Mouse (Mus musculus) intestine, embryonic 15.5 days (tissue): ENCODE results near the gene Furin. TPM values are rescaled to one million over a fixed set of nuclear protein-coding genes. Genes with fewer than 3 reads are reported as not detected.
A peak's percentile ranks its signal among the peaks of the same experiment; 100 is the strongest.

ENCODE experiments used
- ATAC-seq: fragments of 200-750 bp; cut with Nextera tagmentation; 2 replicates; pipeline ENCODE4 v1.8.0; 2017; ENCODE audit warnings: moderate TSS enrichment, moderate library complexity
- H3K27ac ChIP-seq: fragments of 300-500 bp; sonication (generic); 2 replicates; pipeline ENCODE4 v1.5.1; 2015; ENCODE audit warnings: mild to moderate bottlenecking, inconsistent platforms
- H3K27me3 ChIP-seq: fragments of 300-500 bp; sonication (generic); replicated peaks from 2 replicates; pipeline ENCODE4 v1.6.1; 2015; ENCODE audit warnings: inconsistent platforms
- H3K36me3 ChIP-seq: fragments of 300-500 bp; sonication (generic); 2 replicates; pipeline ENCODE4 v1.6.1; 2015; ENCODE audit warnings: inconsistent platforms
- H3K4me1 ChIP-seq: fragments of 300-500 bp; sonication (generic); replicated peaks from 2 replicates; pipeline ENCODE4 v1.6.1; 2015; ENCODE audit warnings: inconsistent platforms
- H3K4me2 ChIP-seq: fragments of 300-500 bp; sonication (generic); replicated peaks from 2 replicates; pipeline ENCODE4 v1.6.1; 2015; ENCODE audit warnings: mild to moderate bottlenecking, inconsistent platforms
- H3K4me3 ChIP-seq: fragments of 300-500 bp; sonication (generic); replicated peaks from 2 replicates; pipeline ENCODE4 v1.5.1; 2015; ENCODE audit warnings: inconsistent platforms
- H3K9ac ChIP-seq: fragments of 300-500 bp; sonication (generic); 2 replicates; pipeline ENCODE4 v1.6.1; 2015; ENCODE audit warnings: inconsistent platforms
- H3K9me3 ChIP-seq: fragments of 300-500 bp; sonication (generic); 2 replicates; pipeline ENCODE4 v1.6.1; 2016; ENCODE audit warnings: inconsistent platforms
- WGBS: fragments of 180-500 bp; shearing (Covaris S2); methylation state at CpG from one replicate; pipeline ENCODE4 v1.1.7; 2015; 5-methylcytosine and 5-hydroxymethylcytosine counted together
- polyA plus RNA-seq: library from polyadenylated mRNA; unstranded; fragments of >200 nt; fragmentation: Nextera tagmentation; extraction: Ambion mirVana; gene quantifications from 2 replicates; pipeline ENCODE4 v1.2.1, GENCODE M21; 2015

Furin gene
- polyA plus RNA-seq, 1 experiment from 2014 or later = 9.3 TPM

DNA sequence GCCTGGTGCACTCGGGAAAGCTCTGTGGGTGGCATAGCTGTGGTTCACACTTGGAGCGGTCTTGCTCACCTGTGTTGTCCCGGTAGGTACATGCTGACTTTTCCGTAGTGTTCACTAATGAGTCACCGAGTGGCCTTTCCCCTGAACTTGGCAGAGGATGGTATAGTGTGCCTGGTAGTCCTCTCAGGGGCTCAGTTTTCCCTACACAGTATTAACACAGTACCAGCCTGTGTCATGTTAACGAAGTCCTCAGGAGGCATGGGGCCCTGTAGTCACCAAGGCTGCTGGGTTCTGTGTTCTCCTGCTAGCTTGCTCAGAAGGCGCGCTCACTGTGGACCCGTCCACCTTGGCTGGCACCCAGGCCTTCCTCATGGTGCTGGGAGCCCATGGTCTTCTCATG lies 5.1 kb upstream of the Furin start:
- Histone ChIP-seq H3K4me3 (no peak overlapping the region), H3K27me3 (no peaks in the 10 kb centered on the region), H3K9ac (no peak overlapping the region), H3K4me2 (no peak overlapping the region), H3K36me3 (no peaks in the 10 kb centered on the region), H3K27ac (no peak overlapping the region), H3K9me3 (no peaks in the 10 kb centered on the region), H3K4me1 (0 out of 2 replicates have a peak, but pooled peaks cover 3% of the 10 kb centered on the region)
- ATAC-seq = no peak
- 90% methylated on average over 9 of the region's 9 CpGs for WGBS

DNA sequence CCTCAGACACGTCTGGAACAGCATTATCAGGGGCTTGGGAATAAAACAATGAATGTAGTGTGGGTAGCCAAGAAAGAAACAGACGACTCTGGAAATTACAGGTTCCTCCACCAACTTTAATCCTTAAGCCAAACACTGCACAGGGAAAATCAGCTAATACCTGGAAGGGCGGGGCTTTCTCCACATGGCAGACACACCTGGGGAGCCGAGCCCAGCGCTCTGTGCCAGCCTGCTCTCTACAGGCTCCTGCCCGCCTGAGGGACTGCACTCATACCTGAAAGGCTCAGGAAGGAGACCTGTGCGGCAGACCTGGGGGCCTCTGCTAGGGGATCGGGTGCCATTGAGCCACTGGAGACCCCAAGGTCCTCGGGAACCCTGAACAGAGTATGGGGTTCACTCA lies 2.5 kb upstream of the Furin start:
- WGBS = 63% methylated on average over 9 of the region's 9 CpGs
- H3K27me3 ChIP-seq = no peaks in the 10 kb centered on the region
- no peak overlapping the region for H3K27ac ChIP-seq
- H3K9ac ChIP-seq = no peak overlapping the region
- 0 out of 2 replicates have a peak, but pooled peaks cover 6% of the 10 kb centered on the region for H3K4me1 ChIP-seq
- H3K4me3 ChIP-seq = no peak overlapping the region
- H3K36me3 ChIP-seq = no peaks in the 10 kb centered on the region
- ATAC-seq = 0 out of 2 replicates have a peak, but pooled peaks have one; percentile 32
- no peak overlapping the region for H3K4me2 ChIP-seq
- H3K9me3 ChIP-seq = no peaks in the 10 kb centered on the region

DNA sequence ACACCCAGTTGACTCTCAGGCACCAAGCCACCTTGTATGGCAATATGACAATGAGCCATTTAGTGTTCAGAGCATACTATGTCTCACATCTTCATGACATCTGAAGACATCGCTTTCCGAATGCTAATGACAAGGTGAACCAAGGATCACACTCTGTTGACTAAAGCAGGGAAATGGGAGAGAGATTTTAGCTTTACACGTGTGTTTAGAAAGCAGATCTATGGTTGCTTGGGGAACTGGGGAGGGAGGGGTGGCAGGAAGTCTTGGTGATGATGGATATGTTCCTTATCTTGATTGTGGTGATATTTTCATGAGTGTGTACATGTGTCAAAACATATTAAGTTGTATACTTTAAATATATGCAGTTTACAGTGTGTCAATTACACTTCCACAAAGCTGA lies 950 bp upstream of the Furin start:
- Histone ChIP-seq H3K9ac (no peak overlapping the region), H3K4me3 (no peak overlapping the region), H3K4me1 (peaks cover 12% of the 10 kb centered on the region), H3K36me3 (no peaks in the 10 kb centered on the region), H3K27ac (no peak overlapping the region), H3K4me2 (no peak overlapping the region), H3K27me3 (no peaks in the 10 kb centered on the region), H3K9me3 (no peaks in the 10 kb centered on the region)
- ATAC-seq = no peak
- WGBS = 80% methylated on average over 3 of the region's 3 CpGs

DNA sequence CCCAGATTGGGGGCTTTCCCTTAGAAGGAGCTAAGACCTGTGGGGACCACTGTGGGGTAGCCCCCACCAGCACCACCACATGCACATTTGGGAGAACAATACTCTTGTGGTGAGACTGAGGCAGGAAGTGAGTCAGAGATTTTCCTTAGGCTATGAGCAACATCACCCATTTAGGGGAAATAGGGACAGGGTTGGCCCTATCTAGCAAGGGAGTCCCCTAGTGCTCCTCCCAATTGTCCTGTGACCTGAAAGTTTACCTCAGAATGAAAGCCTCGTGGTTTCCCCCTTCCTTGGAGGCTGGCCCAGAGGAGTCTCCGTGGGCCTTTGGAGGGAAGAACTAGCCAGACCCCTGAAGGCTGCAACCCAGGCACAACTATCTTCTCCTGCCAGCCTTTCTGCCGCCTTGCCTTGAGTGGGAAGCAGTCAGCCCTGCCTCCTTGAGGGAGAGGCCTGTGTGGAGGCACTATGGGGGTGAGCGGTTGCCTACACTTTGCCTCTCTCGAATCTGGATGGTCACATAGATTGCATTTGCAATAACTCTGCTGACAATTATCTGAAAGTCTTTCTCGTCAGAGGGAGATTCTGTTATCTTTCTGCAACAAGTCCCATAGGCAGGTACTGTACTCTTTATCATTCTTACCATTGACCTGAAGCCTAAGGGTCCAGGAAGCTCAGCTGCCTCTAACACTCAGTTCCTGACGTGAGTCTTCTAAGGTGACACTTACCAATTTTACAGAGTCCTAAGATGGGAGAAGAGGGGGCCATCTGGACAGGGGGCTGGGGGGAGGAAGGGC lies 938 bp downstream of the Furin start:
- no peak overlapping the region for H3K4me2 ChIP-seq
- H3K27ac ChIP-seq = no peak overlapping the region
- peaks cover 27% of the 10 kb centered on the region for H3K4me1 ChIP-seq
- ATAC-seq = no peak
- H3K9ac ChIP-seq = no peak overlapping the region
- H3K9me3 ChIP-seq = no peaks in the 10 kb centered on the region
- no peak overlapping the region for H3K4me3 ChIP-seq
- H3K27me3 ChIP-seq = no peaks in the 10 kb centered on the region
- 56% methylated on average over 7 of the region's 7 CpGs for WGBS
- no peaks in the 10 kb centered on the region for H3K36me3 ChIP-seq

- Histone ChIP-seq H3K9ac (0 out of 2 replicates have a peak overlapping the region, but pooled peaks have one; percentile 29), H3K36me3 (no peaks in the 10 kb centered on the region), H3K4me1 (peaks cover 27% of the 10 kb centered on the region), H3K4me3 (no peak overlapping the region), H3K4me2 (peak overlapping the region; percentile 79), H3K27me3 (no peaks in the 10 kb centered on the region), H3K9me3 (no peaks in the 10 kb centered on the region), H3K27ac (no peak overlapping the region)
- ATAC-seq = no peak
- 42% methylated on average over 9 of the region's 9 CpGs for WGBS
These were observed 1.7 kb downstream of the Furin start for GRCm38 (mm10) chr7:80403551-80403950.

- ATAC-seq = peak; percentile 79
- Histone ChIP-seq H3K4me2 (peak overlapping the region; percentile 79), H3K27me3 (no peaks in the 10 kb centered on the region), H3K9me3 (no peaks in the 10 kb centered on the region), H3K27ac (peak overlapping the region; percentile 84), H3K9ac (peak overlapping the region; percentile 93), H3K36me3 (0 out of 2 replicates have a peak, but pooled peaks cover 2% of the 10 kb centered on the region), H3K4me3 (peak overlapping the region; percentile 94), H3K4me1 (peaks cover 26% of the 10 kb centered on the region)
- under 1% methylated on average over 46 of the region's 92 CpGs for WGBS
These were observed 2.5 kb downstream of the Furin start for GRCm38 (mm10) chr7:80402651-80403321.

DNA sequence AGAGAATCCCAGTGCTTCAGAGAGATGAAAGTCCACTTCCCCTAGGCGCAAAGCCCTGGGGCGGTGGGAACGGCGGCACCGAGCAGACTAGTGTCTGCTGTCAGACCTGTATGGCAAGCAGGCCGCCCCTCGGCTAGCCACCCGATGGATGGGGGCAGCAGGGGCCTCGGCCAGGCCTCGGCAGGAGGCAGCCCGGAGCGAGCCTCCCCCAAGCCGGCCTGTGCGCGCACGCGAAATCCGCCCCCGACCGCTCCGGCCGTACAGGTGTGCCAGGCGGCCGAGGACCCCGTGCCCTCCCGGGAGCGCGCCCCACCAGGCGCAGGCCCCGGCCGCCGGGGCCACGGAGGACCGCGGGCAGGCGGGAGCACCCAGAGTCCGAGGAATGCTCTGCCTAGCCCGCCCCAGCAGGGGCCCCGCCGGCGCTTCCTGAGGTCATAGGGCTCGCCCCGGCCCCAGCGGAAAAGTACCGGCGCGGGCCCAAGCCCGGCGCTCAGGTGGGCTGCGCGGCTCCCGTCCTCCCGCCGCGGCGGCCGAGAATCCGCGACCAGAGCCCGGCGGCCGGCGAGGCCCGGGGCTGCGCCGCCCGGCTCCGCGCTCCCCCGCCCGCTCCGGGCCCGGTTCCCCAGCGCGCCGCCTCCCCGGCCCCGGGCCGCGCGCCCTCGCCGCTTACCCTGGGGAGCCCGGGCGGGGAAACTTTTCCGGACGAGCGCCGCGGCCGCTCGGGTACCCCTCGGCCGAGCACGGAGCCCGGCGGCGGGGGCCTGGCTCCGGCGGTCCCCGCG lies 3.2 kb downstream of the Furin start:
- peak; percentile 65 for ATAC-seq
- no peaks in the 10 kb centered on the region for H3K9me3 ChIP-seq
- H3K4me2 ChIP-seq = peak overlapping the region; percentile 79
- peaks cover 24% of the 10 kb centered on the region for H3K4me1 ChIP-seq
- H3K4me3 ChIP-seq = peak overlapping the region; percentile 94
- peaks cover 8% of the 10 kb centered on the region for H3K36me3 ChIP-seq
- H3K27me3 ChIP-seq = no peaks in the 10 kb centered on the region
- H3K27ac ChIP-seq = peak overlapping the region; percentile 84
- peak overlapping the region; percentile 93 for H3K9ac ChIP-seq
- WGBS = under 1% methylated on average over 92 of the region's 102 CpGs

GRCm38 (mm10) chr7:80401041-80401859 lies 4.0 kb downstream of the Furin start:
- Histone ChIP-seq H3K9me3 (no peaks in the 10 kb centered on the region), H3K27ac (peak overlapping the region; percentile 84; the same call in 1 of the 2 replicates), H3K9ac (peak overlapping the region; percentile 93), H3K27me3 (no peaks in the 10 kb centered on the region), H3K4me3 (peak overlapping the region; percentile 94), H3K4me2 (peak overlapping the region; percentile 79), H3K36me3 (peaks cover 14% of the 10 kb centered on the region), H3K4me1 (peaks cover 24% of the 10 kb centered on the region)
- 28% methylated on average over 5 of the region's 5 CpGs for WGBS
- no peak for ATAC-seq

- H3K4me2 ChIP-seq = peak overlapping the region; percentile 79
- 59% methylated on average over 6 of the region's 6 CpGs for WGBS
These were observed 4.7 kb downstream of the Furin start for GRCm38 (mm10) chr7:80400571-80400970.

GRCm38 (mm10) chr7:80400099-80400498 lies 5.1 kb downstream of the Furin start:
- no peak for ATAC-seq
- H3K9ac ChIP-seq = no peak overlapping the region
- peaks cover 24% of the 10 kb centered on the region for H3K4me1 ChIP-seq
- WGBS = 55% methylated on average over 5 of the region's 5 CpGs
- peak overlapping the region; percentile 1; the same call in 1 of the 2 replicates for H3K27ac ChIP-seq
- no peaks in the 10 kb centered on the region for H3K27me3 ChIP-seq
- peak overlapping the region; percentile 79 for H3K4me2 ChIP-seq
- H3K4me3 ChIP-seq = no peak overlapping the region
- H3K36me3 ChIP-seq = peaks cover 18% of the 10 kb centered on the region
- H3K9me3 ChIP-seq = no peaks in the 10 kb centered on the region

More at GRCm38 (mm10) chr7:80400571-80400970, 4.7 kb downstream of the Furin start:
- Histone ChIP-seq H3K4me3 (0 out of 2 replicates have a peak overlapping the region, but pooled peaks have one; percentile 94), H3K27ac (peak overlapping the region; percentile 1; the same call in 1 of the 2 replicates), H3K4me1 (peaks cover 24% of the 10 kb centered on the region), H3K36me3 (peaks cover 18% of the 10 kb centered on the region), H3K9me3 (no peaks in the 10 kb centered on the region), H3K27me3 (no peaks in the 10 kb centered on the region), H3K9ac (no peak overlapping the region)
- no peak for ATAC-seq

DNA sequence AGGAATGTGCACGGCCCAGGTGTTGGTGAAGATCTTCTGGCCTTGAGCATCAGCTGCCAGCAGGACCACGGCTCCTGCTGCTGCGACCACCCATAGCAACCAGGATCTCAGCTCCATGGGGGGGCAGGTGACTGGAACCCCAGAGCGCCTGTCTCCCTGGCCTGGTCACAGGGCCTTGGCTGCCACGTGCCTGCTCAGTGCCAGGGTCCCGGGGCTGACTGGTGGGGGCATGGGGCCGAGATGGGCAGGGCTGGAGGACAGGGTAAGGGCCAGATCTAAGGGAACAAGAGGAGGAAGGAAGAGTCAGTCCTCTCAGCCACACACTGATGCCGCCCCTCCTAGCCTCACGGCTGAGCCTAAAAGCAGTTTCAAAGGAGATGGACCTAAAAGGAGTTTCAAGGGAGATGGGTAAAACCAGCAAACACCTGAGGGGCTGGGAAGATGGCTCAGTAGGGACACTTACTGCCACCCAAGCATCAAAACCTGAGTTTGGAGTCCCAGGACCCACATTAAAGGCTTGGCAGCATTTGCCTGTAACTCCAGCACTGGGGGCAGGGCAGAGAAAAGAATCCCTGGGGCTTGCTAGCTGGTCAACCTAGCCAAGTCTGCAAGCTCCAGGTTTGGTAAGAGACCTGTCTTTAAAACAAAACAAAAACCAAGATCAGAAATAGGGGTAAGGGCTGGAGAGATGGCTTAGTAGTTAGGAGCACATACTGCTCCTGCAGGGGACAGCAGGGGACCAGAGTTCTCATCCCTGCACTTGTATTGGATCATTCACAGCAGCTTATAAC lies 6.4 kb downstream of the Furin start:
- peaks cover 24% of the 10 kb centered on the region for H3K4me1 ChIP-seq
- 74% methylated on average over 9 of the region's 9 CpGs for WGBS
- ATAC-seq = no peak
- H3K27ac ChIP-seq = no peak overlapping the region
- no peak overlapping the region for H3K4me3 ChIP-seq
- peaks cover 19% of the 10 kb centered on the region for H3K36me3 ChIP-seq
- H3K9ac ChIP-seq = no peak overlapping the region
- no peaks in the 10 kb centered on the region for H3K9me3 ChIP-seq
- no peak overlapping the region for H3K4me2 ChIP-seq
- H3K27me3 ChIP-seq = no peaks in the 10 kb centered on the region
